Mouse (Mus musculus): ENCODE measurements around the gene Adk. TPM values are rescaled to one million over a fixed set of nuclear protein-coding genes. Genes with fewer than 3 reads are reported as not detected.

Gene Adk
- polyA plus RNA-seq, 1 experiment from 2014 or later: 155 TPM

DNA sequence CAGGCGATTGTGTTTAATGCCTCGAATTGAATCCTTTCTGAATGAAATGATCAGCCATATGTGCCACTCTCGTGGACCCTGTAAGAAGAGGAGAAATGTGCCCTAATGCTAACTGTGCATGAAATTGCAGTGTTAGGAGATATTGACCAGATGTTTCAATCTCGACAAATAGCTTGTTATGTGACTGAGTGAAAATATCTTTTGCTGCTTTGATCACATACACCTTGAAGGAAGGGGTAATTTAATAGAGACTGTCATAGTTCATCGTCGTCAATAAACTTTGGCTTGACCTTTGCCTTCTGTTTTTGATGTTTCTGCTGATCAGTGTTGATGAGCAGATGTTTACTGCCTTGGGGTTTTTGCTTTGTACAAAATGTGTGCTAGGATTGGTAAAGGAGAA lies 171.1 kb downstream of the Adk start:
- WGBS: 24% methylated on average over 6 of the region's 6 CpGs
- no peak overlapping the region for H3K27ac ChIP-seq

DNA sequence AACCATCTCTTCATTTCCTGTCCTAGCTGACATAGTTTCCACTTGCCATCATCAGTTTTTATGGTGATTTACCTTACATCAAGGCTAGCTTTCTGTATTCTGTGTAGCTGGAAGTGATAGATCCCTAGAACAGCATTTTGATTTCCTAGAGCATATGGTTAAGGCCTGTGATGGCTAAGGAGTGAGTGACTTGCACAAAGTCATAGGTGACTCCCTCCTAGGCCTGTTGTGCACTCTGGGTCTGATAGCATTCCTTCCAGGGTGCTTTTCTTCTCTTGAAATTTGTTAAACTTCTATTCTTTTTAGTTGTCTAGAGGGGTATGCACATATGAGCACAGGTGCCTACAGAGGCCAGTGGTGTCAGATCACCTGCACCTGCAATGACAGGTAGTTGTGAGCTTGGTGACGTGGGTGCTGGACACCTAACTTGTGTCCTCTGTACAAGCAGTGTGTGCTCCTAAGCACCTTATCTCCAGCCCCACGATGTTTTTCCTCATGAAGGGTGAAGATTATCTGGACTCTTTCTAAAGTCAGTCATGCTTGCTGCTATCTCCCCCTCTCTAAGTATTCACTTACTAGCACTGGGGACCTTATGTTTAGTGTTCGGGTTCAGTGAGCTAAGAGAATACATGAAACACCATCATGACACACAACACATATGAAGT lies 171.7 kb downstream of the Adk start:
- Histone ChIP-seq H3K4me1 (replicated peaks) (peaks cover 13% of the 10 kb centered on the region), H3K27ac (no peak overlapping the region), H3K4me2 (no peak overlapping the region), H3K4me3 (replicated peaks) (no peak overlapping the region), H3K9ac (replicated peaks) (no peak overlapping the region), H3K9me3 (no peaks in the 10 kb centered on the region), H3K27me3 (no peaks in the 10 kb centered on the region), H3K36me3 (no peaks in the 10 kb centered on the region)
- no peak for ATAC-seq (ENCODE audit: insufficient number of reproducible peaks, insufficient read depth, low FRiP score, low TSS enrichment, low read depth)
- WGBS: 86% methylated on average over 3 of the region's 3 CpGs

More for the DNA sequence above, 171.1 kb downstream of the Adk start:
- H3K4me2 ChIP-seq: no peak overlapping the region
- H3K4me1 ChIP-seq (replicated peaks): peaks cover 13% of the 10 kb centered on the region
- no peak for ATAC-seq (ENCODE audit: insufficient number of reproducible peaks, insufficient read depth, low FRiP score, low TSS enrichment, low read depth)
- H3K27me3 ChIP-seq: no peaks in the 10 kb centered on the region
- H3K9me3 ChIP-seq: no peaks in the 10 kb centered on the region
- no peak overlapping the region for H3K4me3 ChIP-seq (replicated peaks)
- no peaks in the 10 kb centered on the region for H3K36me3 ChIP-seq
- no peak overlapping the region for H3K9ac ChIP-seq (replicated peaks)

DNA sequence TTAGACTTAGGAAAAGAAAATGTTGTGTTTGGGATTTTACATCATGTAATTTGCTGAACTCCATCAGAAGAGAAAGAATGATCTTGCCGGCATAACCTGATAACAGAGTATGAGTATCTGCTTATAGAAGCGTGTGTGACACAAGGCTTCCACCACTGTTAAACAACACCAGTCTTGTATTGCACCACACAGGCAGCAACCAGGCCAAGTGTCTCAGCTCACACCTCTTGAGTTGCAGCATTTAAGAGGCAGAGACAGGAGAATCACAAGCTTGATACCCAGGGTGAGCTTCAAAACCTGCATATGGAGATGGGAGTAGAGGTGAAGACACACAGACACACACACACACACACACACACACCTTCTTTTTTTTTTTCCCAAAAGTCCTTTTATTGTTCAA lies 184.7 kb downstream of the Adk start:
- Histone ChIP-seq H3K4me1 (replicated peaks) (no peaks in the 10 kb centered on the region), H3K27ac (no peak overlapping the region), H3K27me3 (no peaks in the 10 kb centered on the region), H3K4me3 (replicated peaks) (no peak overlapping the region), H3K9me3 (no peaks in the 10 kb centered on the region), H3K4me2 (no peak overlapping the region), H3K9ac (replicated peaks) (no peak overlapping the region), H3K36me3 (peaks cover 4% of the 10 kb centered on the region; the same call in 1 of the 2 replicates)
- ATAC-seq (ENCODE audit: insufficient number of reproducible peaks, insufficient read depth, low FRiP score, low TSS enrichment, low read depth): no peak
- WGBS: 93% methylated on average over 2 of the region's 2 CpGs

DNA sequence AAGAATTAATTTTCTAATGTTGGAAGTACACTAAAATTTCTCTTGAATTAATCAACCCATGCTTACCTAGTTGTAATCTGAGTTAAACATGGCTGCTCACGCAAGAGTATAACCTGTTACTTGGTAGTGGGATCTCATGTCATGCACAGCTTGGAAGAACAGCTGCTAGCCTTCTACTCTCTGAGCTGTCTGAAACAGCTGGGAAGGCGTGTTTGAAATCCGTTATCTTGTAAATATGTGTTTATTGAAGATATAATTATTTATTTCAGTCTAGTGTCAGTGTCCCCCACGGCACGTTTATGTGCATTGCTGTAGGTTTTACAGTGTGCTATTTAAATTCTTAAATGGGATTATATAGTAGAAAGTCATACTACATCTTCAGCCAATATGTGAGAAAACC lies 188.7 kb downstream of the Adk start:
- ATAC-seq (ENCODE audit: insufficient number of reproducible peaks, insufficient read depth, low FRiP score, low TSS enrichment, low read depth): no peak
- Histone ChIP-seq H3K36me3 (peaks cover 4% of the 10 kb centered on the region; the same call in 1 of the 2 replicates), H3K4me2 (no peak overlapping the region), H3K9ac (replicated peaks) (no peak overlapping the region), H3K4me3 (replicated peaks) (no peak overlapping the region), H3K27ac (no peak overlapping the region), H3K4me1 (replicated peaks) (no peaks in the 10 kb centered on the region), H3K9me3 (no peaks in the 10 kb centered on the region), H3K27me3 (no peaks in the 10 kb centered on the region)
- WGBS: 80% methylated on average over 5 of the region's 5 CpGs

DNA sequence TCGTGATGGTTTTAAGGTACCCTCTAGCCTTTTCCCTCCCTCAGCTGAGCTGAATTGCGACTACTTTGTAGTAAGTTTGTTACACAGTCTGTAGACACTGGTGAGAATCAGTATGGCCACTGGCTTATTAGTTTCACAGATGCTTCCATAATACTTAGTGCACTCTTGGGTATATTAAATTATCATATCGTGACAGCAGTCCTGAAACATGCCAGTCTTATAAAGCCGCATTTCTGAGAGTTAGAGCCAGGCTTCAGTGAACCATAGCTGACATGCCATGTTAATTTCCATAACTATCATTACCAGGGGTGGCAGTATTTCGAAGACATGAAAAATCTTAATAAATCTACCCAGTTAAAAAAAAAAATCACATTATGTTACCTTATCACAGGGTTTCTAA lies 199.0 kb downstream of the Adk start:
- Histone ChIP-seq H3K4me1 (replicated peaks) (peaks cover 29% of the 10 kb centered on the region), H3K27ac (peak overlapping the region; percentile 78)
- WGBS: 53% methylated on average over 5 of the region's 5 CpGs

DNA sequence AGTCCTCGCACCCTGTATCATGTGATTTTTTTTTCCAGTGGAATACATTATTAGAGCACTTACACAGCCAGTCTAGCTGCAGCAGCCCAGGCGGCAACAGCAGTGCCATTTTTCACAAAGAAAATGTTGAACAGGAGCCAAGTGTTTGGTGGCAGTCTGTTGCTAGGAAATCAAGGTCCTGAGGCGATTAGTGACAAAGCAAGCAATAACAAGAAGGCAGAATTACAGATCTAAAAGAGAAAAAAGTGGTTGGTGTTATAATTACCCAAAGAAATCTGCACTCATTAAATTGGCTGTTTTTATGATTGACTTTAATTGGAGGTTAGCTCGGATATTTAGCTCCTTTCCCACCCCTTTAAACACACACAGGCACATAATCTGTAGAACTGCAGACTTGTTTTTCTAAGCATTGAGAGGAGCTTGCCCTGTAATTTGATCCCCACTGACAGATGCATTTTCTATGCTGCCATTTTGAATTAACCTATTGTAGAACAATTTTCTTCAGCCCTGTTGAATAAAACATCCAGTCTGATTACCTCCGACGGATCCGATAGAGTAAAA lies 200.0 kb downstream of the Adk start:
- Histone ChIP-seq H3K27me3 (no peaks in the 10 kb centered on the region), H3K4me2 (peak overlapping the region; percentile 29; the same call in 1 of the 2 replicates), H3K9ac (replicated peaks) (no peak overlapping the region), H3K27ac (peak overlapping the region; percentile 75), H3K9me3 (no peaks in the 10 kb centered on the region), H3K4me3 (replicated peaks) (no peak overlapping the region), H3K36me3 (no peaks in the 10 kb centered on the region), H3K4me1 (replicated peaks) (peaks cover 29% of the 10 kb centered on the region)
- ATAC-seq (ENCODE audit: insufficient number of reproducible peaks, insufficient read depth, low FRiP score, low TSS enrichment, low read depth): peak; percentile 95
- WGBS: 8% methylated on average over 7 of the region's 7 CpGs

More for the DNA sequence above, 199.0 kb downstream of the Adk start:
- H3K4me2 ChIP-seq: no peak overlapping the region
- no peaks in the 10 kb centered on the region for H3K27me3 ChIP-seq
- H3K4me3 ChIP-seq (replicated peaks): no peak overlapping the region
- no peaks in the 10 kb centered on the region for H3K9me3 ChIP-seq
- H3K36me3 ChIP-seq: no peaks in the 10 kb centered on the region
- no peak overlapping the region for H3K9ac ChIP-seq (replicated peaks)
- no peak for ATAC-seq (ENCODE audit: insufficient number of reproducible peaks, insufficient read depth, low FRiP score, low TSS enrichment, low read depth)

DNA sequence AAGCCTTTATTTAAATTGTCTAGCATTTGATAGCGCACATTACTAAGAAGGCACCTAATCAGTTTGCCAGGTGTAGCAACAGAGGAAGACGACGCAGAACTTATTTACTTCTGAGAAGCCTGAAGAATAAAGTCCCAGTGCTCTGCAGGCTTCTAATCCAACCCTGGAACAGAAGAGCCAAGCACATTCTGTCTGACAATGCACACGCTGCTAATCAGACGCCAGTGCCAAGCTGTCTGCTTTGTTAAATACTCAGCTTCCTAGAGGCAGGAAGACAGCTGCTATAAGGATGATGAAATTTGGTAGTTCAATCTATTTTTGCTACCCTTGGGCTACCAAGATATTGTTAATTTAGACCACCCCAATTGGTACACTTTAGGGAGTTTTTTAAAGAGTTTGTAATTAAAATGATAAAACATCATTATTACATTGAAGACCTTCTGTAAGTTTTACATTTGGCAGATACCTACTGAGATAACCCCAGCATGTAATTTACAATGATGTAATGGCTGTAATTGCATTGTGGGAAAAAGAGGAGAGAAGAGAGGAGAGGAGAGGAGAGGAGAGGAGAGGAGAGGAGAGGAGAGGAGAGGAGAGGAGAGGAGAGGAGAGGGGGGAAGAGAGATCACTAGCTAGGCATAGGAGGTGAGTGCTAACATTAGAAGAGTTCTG lies 201.1 kb downstream of the Adk start:
- Histone ChIP-seq H3K9me3 (no peaks in the 10 kb centered on the region), H3K4me3 (replicated peaks) (no peak overlapping the region), H3K4me1 (replicated peaks) (peaks cover 29% of the 10 kb centered on the region), H3K36me3 (no peaks in the 10 kb centered on the region), H3K4me2 (no peak overlapping the region), H3K9ac (replicated peaks) (no peak overlapping the region), H3K27me3 (no peaks in the 10 kb centered on the region), H3K27ac (peak overlapping the region; percentile 82)
- no peak for ATAC-seq (ENCODE audit: insufficient number of reproducible peaks, insufficient read depth, low FRiP score, low TSS enrichment, low read depth)
- WGBS: 33% methylated on average over 5 of the region's 5 CpGs

DNA sequence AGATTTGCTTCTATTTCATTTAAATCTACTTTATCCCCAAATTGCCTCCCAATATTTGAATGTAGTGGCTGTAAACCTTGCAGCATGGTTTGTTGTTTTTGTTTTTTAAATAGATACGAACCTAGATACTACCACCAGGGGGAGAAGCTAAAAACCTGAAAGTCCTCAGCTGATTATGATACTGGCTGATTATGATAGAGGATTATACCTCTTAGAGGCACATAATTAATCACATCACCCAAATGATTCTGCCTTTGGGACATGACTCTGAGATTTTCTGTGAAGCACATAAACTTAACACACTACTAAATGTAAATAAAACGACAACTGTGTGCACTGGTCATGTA lies 201.6 kb downstream of the Adk start:
- no peaks in the 10 kb centered on the region for H3K27me3 ChIP-seq
- peaks cover 29% of the 10 kb centered on the region for H3K4me1 ChIP-seq (replicated peaks)
- H3K36me3 ChIP-seq: no peaks in the 10 kb centered on the region
- 72% methylated on average over 2 of the region's 2 CpGs for WGBS
- H3K4me2 ChIP-seq: no peak overlapping the region
- H3K4me3 ChIP-seq (replicated peaks): no peak overlapping the region
- 0 out of 2 replicates have a peak overlapping the region, but pooled peaks have one; percentile 17 for H3K27ac ChIP-seq
- no peak overlapping the region for H3K9ac ChIP-seq (replicated peaks)
- H3K9me3 ChIP-seq: no peaks in the 10 kb centered on the region
- no peak for ATAC-seq (ENCODE audit: insufficient number of reproducible peaks, insufficient read depth, low FRiP score, low TSS enrichment, low read depth)

DNA sequence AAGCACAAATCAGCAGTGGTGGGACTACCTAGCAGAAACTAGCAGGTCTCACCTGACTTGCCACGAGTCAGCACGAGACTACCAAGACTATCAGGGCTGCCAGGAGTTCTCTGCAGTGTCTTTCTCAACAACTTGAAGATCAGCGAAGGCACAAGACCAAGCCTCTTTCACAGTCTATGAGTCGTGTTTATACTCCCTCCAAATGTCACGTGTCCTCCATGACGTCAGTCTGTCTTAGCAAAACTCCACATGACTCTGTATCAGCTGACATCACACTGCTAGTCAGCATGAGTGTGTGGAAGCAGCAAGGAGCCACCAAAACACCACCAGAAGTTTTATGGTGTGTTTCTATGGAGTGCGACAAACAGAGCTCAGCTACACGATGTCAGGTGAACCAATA lies 215.9 kb downstream of the Adk start:
- no peak for ATAC-seq (ENCODE audit: insufficient number of reproducible peaks, insufficient read depth, low FRiP score, low TSS enrichment, low read depth)
- no peak overlapping the region for H3K27ac ChIP-seq
- WGBS: 86% methylated on average over 8 of the region's 8 CpGs

DNA sequence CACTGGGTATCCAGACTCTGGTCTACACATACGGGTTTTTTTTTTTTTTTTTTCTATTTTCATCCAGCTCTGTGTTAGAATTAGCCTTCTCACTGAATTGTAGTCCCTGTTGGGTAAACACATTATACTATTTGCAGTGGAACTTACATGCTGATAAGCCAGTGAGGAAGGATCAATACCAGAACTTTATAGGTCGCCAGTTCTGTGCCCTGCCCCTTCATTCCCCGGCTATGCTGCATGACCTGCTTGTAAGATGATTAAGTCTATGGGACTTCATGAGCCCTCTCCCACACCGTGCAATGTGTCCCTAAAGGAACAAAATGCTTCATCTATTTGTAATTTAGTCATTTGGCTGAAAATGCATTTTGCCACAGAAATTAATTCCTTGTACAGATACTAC lies 219.1 kb downstream of the Adk start:
- no peak for ATAC-seq (ENCODE audit: insufficient number of reproducible peaks, insufficient read depth, low FRiP score, low TSS enrichment, low read depth)

More for the DNA sequence above, 215.9 kb downstream of the Adk start:
- H3K4me1 ChIP-seq (replicated peaks): peaks cover 2% of the 10 kb centered on the region; the same call in 1 of the 2 replicates
- no peak overlapping the region for H3K4me2 ChIP-seq
- H3K4me3 ChIP-seq (replicated peaks): no peak overlapping the region
- no peak overlapping the region for H3K9ac ChIP-seq (replicated peaks)
- H3K27me3 ChIP-seq: no peaks in the 10 kb centered on the region
- H3K9me3 ChIP-seq: no peaks in the 10 kb centered on the region
- H3K36me3 ChIP-seq: no peaks in the 10 kb centered on the region

DNA sequence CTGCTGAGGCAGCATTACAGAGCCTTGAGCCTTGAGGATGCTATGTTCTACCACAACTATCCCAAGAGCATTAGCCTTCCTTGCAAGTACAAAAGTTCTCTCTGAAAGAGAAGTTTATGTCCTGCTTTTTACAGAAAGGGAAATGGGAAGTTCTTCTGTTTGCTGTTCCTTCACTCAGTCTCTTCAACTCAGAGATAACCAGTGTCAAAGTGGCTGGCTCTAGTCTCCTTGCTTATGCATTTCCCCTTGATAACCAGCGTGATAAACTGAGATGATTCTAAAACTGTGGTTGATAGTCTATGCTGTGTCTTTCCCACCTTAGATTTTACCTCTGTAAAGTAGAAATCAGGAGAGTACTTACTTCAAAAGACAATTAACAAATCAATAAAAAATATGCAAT lies 223.4 kb downstream of the Adk start:
- no peaks in the 10 kb centered on the region for H3K27me3 ChIP-seq
- H3K4me3 ChIP-seq (replicated peaks): no peak overlapping the region
- H3K4me2 ChIP-seq: no peak overlapping the region
- H3K9ac ChIP-seq (replicated peaks): no peak overlapping the region
- no peaks in the 10 kb centered on the region for H3K9me3 ChIP-seq
- no peaks in the 10 kb centered on the region for H3K36me3 ChIP-seq
- no peak for ATAC-seq (ENCODE audit: insufficient number of reproducible peaks, insufficient read depth, low FRiP score, low TSS enrichment, low read depth)
- WGBS: 84% methylated on average over 1 of the region's 1 CpGs
- no peak overlapping the region for H3K27ac ChIP-seq
- H3K4me1 ChIP-seq (replicated peaks): peaks cover 33% of the 10 kb centered on the region

More for the DNA sequence above, 219.1 kb downstream of the Adk start:
- no peak overlapping the region for H3K4me2 ChIP-seq
- no peak overlapping the region for H3K4me3 ChIP-seq (replicated peaks)
- no peaks in the 10 kb centered on the region for H3K9me3 ChIP-seq
- no peaks in the 10 kb centered on the region for H3K36me3 ChIP-seq
- H3K27ac ChIP-seq: no peak overlapping the region
- 82% methylated on average over 4 of the region's 4 CpGs for WGBS
- H3K4me1 ChIP-seq (replicated peaks): peaks cover 29% of the 10 kb centered on the region
- no peaks in the 10 kb centered on the region for H3K27me3 ChIP-seq
- H3K9ac ChIP-seq (replicated peaks): no peak overlapping the region
